Mouse (Mus musculus) bone marrow, adult 2 months (tissue): ENCODE measurements at regions not wholly inside any gene's neighbourhood (a gene's known extent, or its start where the extent isn't known, plus 50 kb on each side); places are given as distances from the start of the nearest gene placed in this dataset.

ENCODE experiments used
- CTCF ChIP-seq: fragments of 200-500 bp; IDR thresholded peaks from 2 replicates; pipeline ENCODE4 v1.5.1; 2011; ENCODE audit warnings: low read length, control low read depth; ENCODE audit not compliant: control insufficient read depth, insufficient read depth
- POLR2A ChIP-seq: fragments of 200-500 bp; IDR thresholded peaks from 2 replicates; pipeline ENCODE4 v1.6.1; 2011; ENCODE audit warnings: low read depth, mild to moderate bottlenecking, control low read depth, low read length, borderline replicate concordance; ENCODE audit not compliant: control insufficient read depth

GRCm38 (mm10) chr11:43349564-43349963 is 76.5 kb downstream of the Pttg1 start:
- TF ChIP-seq CTCF (no peak), POLR2A (no peak)
